Mouse (Mus musculus): ENCODE data around the gene Kdm2a. TPM values are rescaled to one million over a fixed set of nuclear protein-coding genes. Genes with fewer than 3 reads are reported as not detected.
A peak's percentile ranks its signal among the peaks of the same experiment; 100 is the strongest.
"Not testable (repeated sequence)": the region's sequence is repeated elsewhere in the genome, so short reads cannot be mapped to it uniquely, and the experiment has no call there.

The Kdm2a gene
- polyA plus RNA-seq, 1 experiment: 64.6 TPM

DNA sequence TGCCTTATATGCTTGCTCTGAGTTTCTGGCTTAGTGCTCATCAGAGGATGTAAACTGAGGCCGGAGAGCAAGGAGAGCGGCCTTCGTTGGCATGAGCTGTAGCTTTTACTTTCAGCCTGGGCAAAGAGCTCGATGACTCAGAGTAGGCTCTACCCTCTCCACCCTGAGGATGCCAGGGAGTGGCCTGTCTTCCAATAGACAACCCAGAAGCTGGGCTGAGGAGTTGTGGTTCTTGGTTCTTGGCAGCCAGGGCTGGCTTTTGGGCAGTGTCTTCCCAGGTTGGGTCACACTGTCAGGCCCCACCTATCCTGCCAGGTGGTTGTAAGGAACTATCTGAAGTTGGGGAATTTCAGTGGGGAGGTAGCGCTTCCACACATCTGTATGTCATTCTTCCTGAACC, 21.6 kb upstream of the Kdm2a start:
- DNase-seq (ENCODE audit: low read depth, low spot score): no peak
- WGBS: 60% methylated on average over 5 of the region's 5 CpGs

DNA sequence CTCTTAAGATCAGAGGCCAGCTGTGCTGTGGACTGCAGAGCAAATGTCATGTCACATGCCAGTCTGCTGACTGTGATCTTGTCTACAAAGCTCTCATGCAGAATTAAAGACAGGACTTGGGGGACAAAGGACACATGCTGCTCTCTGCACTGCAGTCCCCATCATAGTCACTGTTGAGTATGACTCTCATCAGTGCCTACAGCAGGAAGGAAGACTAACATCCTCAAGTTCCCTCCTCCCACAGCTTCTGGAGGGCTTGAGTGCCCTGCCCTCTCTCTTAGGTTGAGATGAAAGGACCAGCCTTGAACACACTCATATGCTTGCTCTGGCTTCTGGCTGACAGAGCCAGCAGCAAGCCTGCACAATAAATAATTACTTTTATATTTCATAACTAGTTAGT, 19.6 kb upstream of the Kdm2a start:
- no peak for DNase-seq (ENCODE audit: low read depth, low spot score)

DNA sequence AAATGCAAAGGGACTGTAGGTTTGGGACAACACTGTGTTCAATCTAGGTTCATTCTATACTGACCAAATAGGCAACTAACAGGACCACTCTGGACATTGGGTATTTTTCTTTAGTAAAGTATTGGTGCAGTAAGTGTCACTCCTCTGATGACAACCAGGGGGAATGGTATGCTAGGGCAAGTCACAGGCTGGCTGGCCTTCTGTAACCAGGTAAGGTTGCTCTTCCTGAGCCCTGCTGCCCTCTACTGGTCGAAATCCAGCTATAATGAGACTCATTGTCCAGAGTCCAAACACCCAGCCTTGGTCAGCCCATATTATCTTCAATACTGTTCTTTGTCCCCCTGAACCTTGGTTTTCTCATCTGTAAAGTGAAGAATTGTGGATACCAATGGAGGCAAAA, 19.1 kb upstream of the Kdm2a start:
- no peak for DNase-seq (ENCODE audit: low read depth, low spot score)

GRCm38 (mm10) chr19:4414631-4415030, 16.5 kb upstream of the Kdm2a start:
- 88% methylated on average over 1 of the region's 1 CpGs for WGBS
- DNase-seq (ENCODE audit: low read depth, low spot score): no peak

More for the DNA sequence above, 19.1 kb upstream of the Kdm2a start:
- WGBS: 3% methylated on average over 1 of the region's 1 CpGs

- 46% methylated on average over 2 of the region's 2 CpGs for WGBS
- no peak for DNase-seq (ENCODE audit: low read depth, low spot score)
Measured at GRCm38 (mm10) chr19:4409062-4409461, 11.0 kb upstream of the Kdm2a start.

DNA sequence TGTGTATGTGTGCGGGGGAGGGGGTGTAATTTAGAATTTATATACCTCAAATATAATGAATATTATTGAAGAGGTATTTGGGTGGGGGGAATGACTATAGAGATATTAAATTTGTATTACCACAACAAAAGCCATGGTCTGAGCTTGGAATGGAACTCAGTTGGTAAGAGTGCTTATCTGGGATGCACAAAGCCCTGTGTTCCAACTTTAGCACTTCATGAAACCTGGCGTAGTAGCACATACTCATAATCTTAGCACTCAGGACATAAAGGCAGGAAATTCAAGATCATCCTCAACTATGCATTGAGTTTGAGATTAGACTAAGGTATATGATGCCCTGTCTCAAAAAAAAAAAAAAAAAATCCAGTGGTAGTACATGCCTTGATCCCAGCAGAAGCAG, 6.8 kb upstream of the Kdm2a start:
- WGBS: 93% methylated on average over 2 of the region's 2 CpGs

GRCm38 (mm10) chr19:4398959-4399358, 874 bp upstream of the Kdm2a start:
- WGBS: 77% methylated on average over 4 of the region's 4 CpGs

More for the DNA sequence above, 6.8 kb upstream of the Kdm2a start:
- no peak for DNase-seq (ENCODE audit: low read depth, low spot score)

GRCm38 (mm10) chr19:4398630-4398948, 504 bp upstream of the Kdm2a start:
- WGBS: 60% methylated on average over 8 of the region's 8 CpGs
- no peak for DNase-seq (ENCODE audit: low read depth, low spot score)

More at GRCm38 (mm10) chr19:4398959-4399358, 874 bp upstream of the Kdm2a start:
- DNase-seq (ENCODE audit: low read depth, low spot score): no peak

DNA sequence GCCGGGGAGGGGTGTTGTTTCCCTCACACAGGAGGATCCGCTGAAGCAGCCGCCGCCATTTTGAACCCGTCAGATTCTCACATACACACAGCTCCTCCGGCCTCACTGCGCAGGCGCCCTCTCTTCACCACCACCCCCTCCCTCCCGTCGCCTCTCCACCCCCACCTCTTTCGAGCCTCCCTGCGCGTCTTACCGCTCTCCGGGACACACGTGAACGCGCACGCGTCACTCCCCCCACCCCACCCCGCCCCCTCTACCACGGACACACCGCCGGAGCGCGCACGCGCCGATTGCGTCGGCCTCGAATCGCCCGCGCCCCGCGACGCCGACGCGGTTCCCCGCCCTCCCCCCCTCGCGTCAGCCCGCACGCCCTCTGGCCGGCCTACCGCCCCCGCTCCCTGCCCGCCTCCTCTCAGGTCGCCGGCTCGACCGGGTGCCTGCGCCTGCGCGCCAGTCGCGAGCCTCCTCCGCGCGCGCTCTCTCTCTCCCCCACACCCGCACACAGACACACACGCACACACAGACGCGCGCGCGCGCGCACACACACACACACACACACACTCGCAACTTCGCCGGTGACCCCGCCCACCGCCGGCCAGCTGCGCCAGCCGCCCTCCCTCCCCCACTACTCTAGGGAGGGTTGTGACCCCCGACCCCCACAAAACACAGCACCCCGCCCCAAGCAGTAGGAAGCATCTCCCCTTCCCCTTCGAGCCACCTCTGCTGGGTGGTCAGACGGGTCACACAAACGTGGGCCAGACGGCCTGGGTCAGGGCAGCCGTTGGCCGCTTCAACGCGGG, 887 bp downstream of the Kdm2a start:
- DNase-seq (ENCODE audit: low read depth, low spot score): peak; percentile 89

DNA sequence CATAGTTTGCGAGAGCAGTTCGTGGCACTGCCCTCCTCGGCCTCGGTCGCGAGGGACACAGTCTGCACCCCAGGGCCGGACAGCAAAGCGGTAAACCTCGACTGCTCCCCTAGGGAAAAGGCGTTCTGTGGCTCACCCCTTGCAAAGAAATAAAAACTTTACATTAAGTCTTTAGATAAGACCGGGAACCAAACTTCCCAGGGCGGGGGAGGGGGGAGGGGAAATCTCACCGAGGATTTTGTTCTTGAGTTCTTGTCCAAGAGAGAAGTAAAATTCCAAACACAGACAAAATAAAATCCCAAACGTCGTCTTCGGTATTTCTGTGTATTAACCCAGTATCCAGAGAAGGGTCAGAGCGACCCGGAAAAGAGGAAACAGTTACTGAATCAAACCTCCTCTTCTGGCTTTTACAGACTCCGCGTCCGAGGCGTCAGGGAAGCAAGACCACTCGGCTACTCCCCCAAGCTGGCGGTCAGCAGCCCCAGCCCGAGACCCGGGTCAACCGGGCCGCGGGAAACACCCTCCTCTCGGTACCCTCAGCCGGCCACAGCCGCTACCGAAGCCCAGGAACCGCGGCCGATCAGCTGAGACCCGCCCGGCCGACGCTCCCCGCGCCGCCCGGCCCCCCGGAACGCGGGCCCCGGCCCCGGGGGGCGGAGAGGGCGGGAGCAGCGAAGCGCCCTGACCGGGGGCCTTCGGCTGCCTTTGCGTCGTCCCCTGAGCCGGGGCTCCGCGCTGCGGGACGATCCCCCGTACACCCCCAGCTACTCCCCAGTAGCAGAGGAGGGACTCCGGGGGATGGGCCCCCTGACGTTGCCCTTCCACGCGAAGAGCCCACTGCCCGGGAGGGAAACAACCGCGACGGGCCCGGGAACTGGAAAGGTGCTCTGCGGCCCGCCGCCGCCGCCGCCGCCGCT, 1.7 kb downstream of the Kdm2a start:
- no peak for DNase-seq (ENCODE audit: low read depth, low spot score)

More for the DNA sequence above, 887 bp downstream of the Kdm2a start:
- WGBS: under 1% methylated on average over 79 of the region's 90 CpGs

DNA sequence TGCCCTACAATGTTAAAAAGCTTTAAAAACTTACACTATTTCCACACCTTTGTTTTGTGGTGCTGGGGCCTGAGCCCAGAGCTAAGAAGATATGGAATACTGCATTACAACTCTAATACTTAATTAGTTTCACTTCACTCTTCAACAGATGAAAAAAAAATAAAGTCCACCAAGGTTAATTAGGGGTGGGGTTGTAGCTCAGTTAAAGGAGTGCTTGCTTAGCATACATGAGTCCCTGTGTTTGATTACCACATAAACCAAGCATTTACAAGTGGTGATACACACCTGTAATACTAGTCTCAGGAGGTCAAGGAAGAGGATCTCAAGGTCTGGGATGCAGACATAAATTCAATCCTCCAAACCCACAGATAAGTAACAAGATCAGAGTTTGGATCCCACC, 10.8 kb downstream of the Kdm2a start:
- DNase-seq (ENCODE audit: low read depth, low spot score): peak; percentile 36

More for the DNA sequence above, 1.7 kb downstream of the Kdm2a start:
- WGBS: under 1% methylated on average over 80 of the region's 80 CpGs

DNA sequence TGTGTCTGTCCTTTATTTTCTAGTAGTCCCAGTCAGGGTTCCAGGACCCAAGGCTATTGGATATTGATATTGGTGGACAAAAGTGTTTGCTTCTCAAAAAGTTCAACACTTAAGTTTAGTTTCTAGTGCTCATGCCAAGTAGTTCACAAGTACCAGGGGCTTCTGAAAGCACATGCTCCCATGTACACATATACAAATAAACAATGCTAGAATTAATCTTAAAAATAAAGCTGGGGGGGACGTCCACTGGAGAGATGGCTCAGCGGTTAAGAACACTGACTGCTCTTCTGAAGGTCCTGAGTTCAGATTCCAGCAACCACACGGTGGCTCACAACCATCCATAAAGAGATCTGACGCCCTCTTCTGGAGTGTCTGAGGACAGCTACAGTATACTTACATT, 13.1 kb downstream of the Kdm2a start:
- 80% methylated on average over 4 of the region's 4 CpGs for WGBS
- no peak for DNase-seq (ENCODE audit: low read depth, low spot score)

DNA sequence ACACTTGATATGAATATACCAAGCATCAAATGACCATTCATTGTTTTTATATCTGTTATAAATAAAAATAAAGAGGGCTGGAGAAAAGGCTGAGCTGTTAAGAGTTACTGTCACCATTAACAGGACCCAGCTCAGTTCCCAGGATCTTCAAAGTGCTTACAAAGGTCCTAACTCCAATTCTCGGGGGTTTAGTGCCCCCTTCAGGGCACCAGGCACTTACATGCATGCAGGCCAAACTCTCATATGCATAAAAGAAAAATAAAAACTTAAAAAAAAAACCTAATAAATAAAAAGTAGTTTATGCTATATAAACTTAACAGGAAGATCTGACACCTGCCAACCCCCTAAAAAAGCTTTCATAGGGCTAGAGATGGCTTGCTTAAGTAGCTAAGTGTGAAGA, 13.8 kb downstream of the Kdm2a start:
- 27% methylated on average over 1 of the region's 1 CpGs for WGBS
- DNase-seq (ENCODE audit: low read depth, low spot score): no peak

DNA sequence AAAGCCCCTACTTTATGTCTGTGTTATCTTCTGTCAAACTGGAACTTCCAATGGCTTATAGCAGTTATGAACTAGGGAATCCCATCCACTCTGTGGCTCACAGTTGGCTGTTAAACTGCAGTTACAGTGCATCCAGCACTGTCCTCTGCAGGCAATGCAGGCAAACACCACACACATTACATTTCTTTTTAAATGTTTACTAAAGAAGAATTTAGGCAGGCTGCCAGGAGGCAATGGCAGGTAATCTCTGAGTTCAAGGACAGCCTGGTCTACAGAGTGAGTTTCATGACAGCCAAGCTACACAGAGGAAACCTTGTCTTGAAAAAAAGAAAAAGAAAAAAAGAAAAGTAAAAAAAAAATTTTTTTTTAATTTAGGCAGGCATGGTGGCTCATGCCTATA, 14.8 kb downstream of the Kdm2a start:
- DNase-seq (ENCODE audit: low read depth, low spot score): no peak

DNA sequence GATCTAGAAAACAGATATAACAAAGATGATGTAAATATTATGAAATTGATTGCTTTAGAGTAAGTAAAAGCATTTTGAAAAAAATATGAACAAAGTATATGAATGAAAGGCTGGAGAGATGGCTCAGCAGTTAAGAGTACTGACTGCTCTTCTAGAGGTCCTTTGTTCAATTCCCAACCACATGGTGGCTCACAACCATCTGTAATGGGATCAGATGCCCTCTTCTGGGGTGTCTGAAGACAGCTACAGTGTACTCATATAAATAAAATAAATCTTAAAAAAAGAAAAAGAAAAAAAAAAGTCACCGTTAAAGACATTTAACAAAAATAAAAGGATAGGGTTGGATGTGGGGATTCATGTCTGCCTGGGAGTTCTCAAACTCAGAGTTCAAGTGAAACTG, 15.8 kb downstream of the Kdm2a start:
- 76% methylated on average over 1 of the region's 1 CpGs for WGBS
- not testable (repeated sequence) for DNase-seq (ENCODE audit: low read depth, low spot score)

DNA sequence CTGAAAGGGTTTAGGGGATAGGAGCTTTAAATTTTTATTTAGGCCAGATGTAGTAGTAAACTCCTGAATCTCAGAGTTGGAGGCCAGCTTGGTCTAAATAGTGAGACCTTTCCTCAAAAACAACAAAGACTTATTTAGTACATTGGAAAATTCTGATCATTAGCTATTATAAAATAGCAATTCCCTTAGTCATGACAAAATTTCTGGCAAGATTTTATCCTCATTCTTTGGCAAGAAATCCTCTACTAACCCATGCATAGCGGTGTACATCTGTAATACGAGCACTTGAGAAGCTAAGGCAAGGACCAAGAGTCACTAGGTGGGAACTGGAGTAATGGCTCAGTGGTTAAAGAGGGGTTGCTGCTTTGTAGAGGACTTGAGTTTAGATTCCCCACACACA, 27.4 kb downstream of the Kdm2a start:
- DNase-seq (ENCODE audit: low read depth, low spot score): no peak
- WGBS: 70% methylated on average over 2 of the region's 2 CpGs

DNA sequence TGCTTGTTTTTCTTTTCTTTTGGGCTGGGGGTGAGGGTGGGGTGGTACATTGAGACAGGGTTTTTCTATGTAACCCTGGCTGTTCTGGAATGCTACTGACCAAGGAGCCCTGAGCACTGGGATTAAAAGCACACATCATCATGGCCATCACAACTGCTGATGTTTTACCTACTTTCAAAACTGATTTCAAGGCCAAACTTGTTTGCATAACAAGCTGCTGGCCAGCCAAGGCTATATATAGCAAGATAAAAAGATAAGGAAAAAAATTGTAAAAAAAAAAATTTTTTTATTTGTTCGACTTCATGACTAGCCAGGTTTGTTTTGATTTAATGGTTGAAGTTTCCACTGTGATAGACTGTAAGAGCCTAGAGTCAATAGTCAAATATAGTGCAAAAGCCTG, 27.8 kb downstream of the Kdm2a start:
- DNase-seq (ENCODE audit: low read depth, low spot score): no peak
- 18% methylated on average over 1 of the region's 1 CpGs for WGBS

GRCm38 (mm10) chr19:4349455-4349854, 48.6 kb downstream of the Kdm2a start:
- DNase-seq (ENCODE audit: low read depth, low spot score): no peak
- 90% methylated on average over 2 of the region's 2 CpGs for WGBS

- no peak for DNase-seq (ENCODE audit: low read depth, low spot score)
- WGBS: 84% methylated on average over 1 of the region's 1 CpGs
Measured at GRCm38 (mm10) chr19:4346479-4346878, 51.6 kb downstream of the Kdm2a start.

DNA sequence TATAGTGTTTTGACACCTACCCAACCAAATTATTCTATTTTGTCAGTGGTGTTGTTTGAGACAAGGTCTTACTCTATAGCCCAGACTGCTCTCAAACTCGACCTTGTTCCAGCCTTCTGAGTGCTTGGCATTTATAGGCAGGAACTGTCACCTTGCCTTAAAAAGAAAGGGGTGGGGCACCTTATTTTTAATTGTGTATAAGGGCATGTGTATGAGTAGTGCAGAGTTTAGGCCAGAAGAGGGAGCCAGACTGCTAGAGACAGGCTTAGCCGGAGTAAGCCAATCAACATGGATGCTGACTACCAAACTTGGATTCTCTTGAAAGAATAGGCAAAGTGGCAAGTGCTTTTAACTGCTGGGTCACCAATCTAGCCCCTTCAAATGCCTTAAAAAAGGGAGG, 59.9 kb downstream of the Kdm2a start:
- WGBS: 1% methylated on average over 2 of the region's 2 CpGs
- peak; percentile 57 for DNase-seq (ENCODE audit: low read depth, low spot score)

DNA sequence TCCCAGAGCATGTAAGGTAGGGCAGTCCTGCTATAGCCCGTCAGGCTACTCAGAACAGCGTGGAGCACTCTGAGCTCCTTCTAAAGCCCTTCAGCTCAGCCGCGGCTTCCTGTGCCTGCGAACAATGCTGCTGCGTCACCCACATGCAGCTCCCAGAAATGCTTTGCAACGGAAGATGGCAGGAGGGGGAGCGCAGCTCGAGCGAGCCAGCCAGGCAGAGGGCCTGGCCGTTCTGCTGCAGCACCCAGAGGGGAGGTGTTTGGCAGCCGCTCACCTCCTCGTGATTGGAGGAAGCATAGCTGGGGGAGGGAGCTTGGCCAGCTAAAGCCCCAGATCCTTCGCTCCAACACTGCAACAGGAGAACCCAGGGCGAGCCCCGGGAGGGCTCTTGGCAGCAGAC, 64.3 kb downstream of the Kdm2a start:
- DNase-seq (ENCODE audit: low read depth, low spot score): peak; percentile 82
- under 1% methylated on average over 16 of the region's 16 CpGs for WGBS
